Mouse (Mus musculus) midbrain, embryonic 14.5 days (tissue): ENCODE measurements around the gene Zglp1. TPM values are rescaled to one million over a fixed set of nuclear protein-coding genes. Genes with fewer than 3 reads are reported as not detected.

ENCODE experiments used
- ATAC-seq: fragments of 200-750 bp; cut with Nextera tagmentation; 2 replicates; pipeline ENCODE4 v1.8.0; 2017; ENCODE audit warnings: moderate number of reproducible peaks, moderate library complexity; ENCODE audit not compliant: low FRiP score, low TSS enrichment
- DNase-seq: peaks from one replicate; pipeline ENCODE4 v3.0.0-alpha.2; 2015
- H3K27ac ChIP-seq: fragments of 300-500 bp; sonication (generic); replicated peaks from 2 replicates; pipeline ENCODE4 v1.5.1; 2014; ENCODE audit warnings: mild to moderate bottlenecking, low read depth, low read length, moderate library complexity
- H3K27me3 ChIP-seq: fragments of 300-500 bp; sonication (generic); 2 replicates; pipeline ENCODE4 v1.6.1; 2014; ENCODE audit warnings: low read length, control low read depth, mixed read lengths; ENCODE audit not compliant: control insufficient read depth, insufficient read depth
- H3K36me3 ChIP-seq: fragments of 300-500 bp; sonication (generic); 2 replicates; pipeline ENCODE4 v1.6.1; 2014; ENCODE audit warnings: low read length, control low read depth; ENCODE audit not compliant: control insufficient read depth, insufficient read depth
- H3K4me1 ChIP-seq: fragments of 300-500 bp; sonication (generic); 2 replicates; pipeline ENCODE4 v1.6.1; 2014; ENCODE audit warnings: mild to moderate bottlenecking, antibody characterized with exemption, low read length, control low read depth; ENCODE audit not compliant: control insufficient read depth, insufficient read depth
- H3K4me2 ChIP-seq: fragments of 300-500 bp; sonication (generic); 2 replicates; pipeline ENCODE4 v1.6.1; 2014; ENCODE audit warnings: mild to moderate bottlenecking, low read length, moderate library complexity
- H3K4me3 ChIP-seq: fragments of 300-500 bp; sonication (generic); replicated peaks from 2 replicates; pipeline ENCODE4 v1.5.1; 2014; ENCODE audit warnings: low read depth, low read length
- H3K9ac ChIP-seq: fragments of 300-500 bp; sonication (generic); replicated peaks from 2 replicates; pipeline ENCODE4 v1.6.1; 2014; ENCODE audit warnings: mild to moderate bottlenecking, low read length, moderate library complexity
- H3K9me3 ChIP-seq: fragments of 300-500 bp; sonication (generic); 2 replicates; pipeline ENCODE4 v1.6.1; 2016; ENCODE audit warnings: low read length, control low read depth, mixed read lengths; ENCODE audit not compliant: control insufficient read depth
- WGBS: fragments of 180-500 bp; shearing (Covaris S2); extraction: QIAGEN DNeasy Blood & Tissue Kit; methylation state at CpG from one replicate; pipeline ENCODE4 v1.1.7; 2014; 5-methylcytosine and 5-hydroxymethylcytosine counted together
- polyA plus RNA-seq: library from polyadenylated mRNA; unstranded; fragments of >200 nt; fragmentation: Nextera tagmentation; extraction: Ambion mirVana; gene quantifications from 2 replicates; pipeline ENCODE4 v1.2.1, GENCODE M21; 2014

The Zglp1 gene
- polyA plus RNA-seq, 1 experiment from 2014 or later, result 1.5 TPM

- Histone ChIP-seq H3K27ac (no peak overlapping the region), H3K4me3 (no peak overlapping the region), H3K9me3 (no peaks in the 10 kb centered on the region), H3K27me3 (peaks cover 18% of the 10 kb centered on the region), H3K4me1 (no peaks in the 10 kb centered on the region), H3K4me2 (no peak overlapping the region), H3K36me3 (no peaks in the 10 kb centered on the region), H3K9ac (no peak overlapping the region)
- WGBS, result 82% methylated on average over 4 of the region's 4 CpGs
- ATAC-seq (no peak), DNase-seq (no peak)
Measured at GRCm38 (mm10) chr9:21043563-21043962, 23.3 kb downstream of the Zglp1 start.

GRCm38 (mm10) chr9:21041308-21041707 is 25.6 kb downstream of the Zglp1 start:
- DNase-seq (no peak), ATAC-seq (no peak)
- Histone ChIP-seq H3K4me1 (no peaks in the 10 kb centered on the region; the same call in 1 of the 2 replicates), H3K4me2 (no peak overlapping the region), H3K27me3 (peaks cover 40% of the 10 kb centered on the region), H3K9ac (no peak overlapping the region), H3K27ac (no peak overlapping the region), H3K9me3 (no peaks in the 10 kb centered on the region), H3K4me3 (no peak overlapping the region), H3K36me3 (no peaks in the 10 kb centered on the region)
- WGBS, result 43% methylated on average over 4 of the region's 4 CpGs

- Histone ChIP-seq H3K4me2 (no peak overlapping the region), H3K4me3 (no peak overlapping the region), H3K4me1 (no peaks in the 10 kb centered on the region; the same call in 1 of the 2 replicates), H3K27me3 (peaks cover 55% of the 10 kb centered on the region), H3K27ac (no peak overlapping the region), H3K36me3 (no peaks in the 10 kb centered on the region), H3K9ac (no peak overlapping the region), H3K9me3 (no peaks in the 10 kb centered on the region)
- 66% methylated on average over 3 of the region's 3 CpGs for WGBS
- DNase-seq, result no peak
- no peak for ATAC-seq
Measured at GRCm38 (mm10) chr9:21039779-21040178, 27.1 kb downstream of the Zglp1 start.

DNA sequence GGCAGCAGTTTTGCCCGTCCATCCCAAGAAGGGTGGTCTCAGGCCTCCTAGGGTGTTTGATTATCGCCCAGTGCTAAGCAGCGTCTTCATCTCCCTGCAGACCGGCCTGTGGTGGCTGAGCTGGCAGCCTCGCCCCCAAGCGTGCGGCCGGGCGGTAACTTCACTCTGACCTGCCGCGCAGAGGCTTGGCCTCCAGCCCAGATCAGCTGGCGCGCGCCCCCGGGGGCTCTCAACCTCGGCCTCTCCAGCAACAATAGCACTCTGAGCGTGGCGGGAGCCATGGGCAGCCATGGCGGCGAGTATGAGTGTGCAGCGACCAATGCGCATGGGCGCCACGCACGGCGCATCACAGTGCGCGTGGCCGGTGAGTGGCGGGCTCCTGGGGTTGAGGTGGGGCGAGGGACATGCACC is 29.4 kb downstream of the Zglp1 start:
- H3K4me1 ChIP-seq, result peaks cover 7% of the 10 kb centered on the region

GRCm38 (mm10) chr9:21036666-21037065 is 30.2 kb downstream of the Zglp1 start:
- Histone ChIP-seq H3K4me1 (peaks cover 12% of the 10 kb centered on the region), H3K4me3 (peak overlapping the region; percentile 44), H3K9ac (no peak overlapping the region), H3K9me3 (no peaks in the 10 kb centered on the region), H3K27me3 (peaks cover 86% of the 10 kb centered on the region), H3K36me3 (no peaks in the 10 kb centered on the region), H3K27ac (no peak overlapping the region), H3K4me2 (peak overlapping the region; percentile 63)
- DNase-seq, result peak; percentile 16
- 2% methylated on average over 22 of the region's 22 CpGs for WGBS
- ATAC-seq, result no peak

More for the DNA sequence above, 29.4 kb downstream of the Zglp1 start:
- ATAC-seq, result peak; percentile 61
- 2% methylated on average over 31 of the region's 31 CpGs for WGBS
- peak overlapping the region; percentile 62 for H3K9ac ChIP-seq
- no peaks in the 10 kb centered on the region for H3K36me3 ChIP-seq
- H3K4me3 ChIP-seq, result peak overlapping the region; percentile 44
- H3K9me3 ChIP-seq, result no peaks in the 10 kb centered on the region
- no peak overlapping the region for H3K27ac ChIP-seq
- DNase-seq, result peak; percentile 77
- H3K4me2 ChIP-seq, result peak overlapping the region; percentile 63
- peaks cover 78% of the 10 kb centered on the region for H3K27me3 ChIP-seq

DNA sequence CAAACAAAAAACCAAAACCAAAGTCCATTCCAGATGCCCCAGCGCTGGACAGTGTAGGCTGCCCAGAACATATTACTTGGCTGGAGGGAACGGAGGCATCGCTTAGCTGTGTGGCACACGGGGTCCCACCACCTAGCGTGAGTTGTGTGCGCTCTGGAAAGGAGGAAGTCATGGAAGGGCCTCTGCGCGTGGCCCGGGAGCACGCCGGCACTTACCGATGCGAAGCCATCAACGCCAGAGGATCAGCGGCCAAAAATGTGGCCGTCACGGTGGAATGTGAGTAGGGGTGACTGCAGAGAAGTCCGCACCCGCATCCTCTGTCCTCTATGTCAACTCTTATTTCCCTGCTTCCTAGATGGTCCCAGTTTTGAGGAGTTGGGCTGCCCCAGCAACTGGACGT is 30.7 kb downstream of the Zglp1 start:
- no peak overlapping the region for H3K9ac ChIP-seq
- WGBS, result 7% methylated on average over 20 of the region's 20 CpGs
- peak overlapping the region; percentile 63 for H3K4me2 ChIP-seq
- DNase-seq, result no peak
- H3K4me3 ChIP-seq, result peak overlapping the region; percentile 44; the same call in 1 of the 2 replicates
- no peaks in the 10 kb centered on the region for H3K9me3 ChIP-seq
- peaks cover 91% of the 10 kb centered on the region for H3K27me3 ChIP-seq
- H3K4me1 ChIP-seq, result peaks cover 16% of the 10 kb centered on the region
- no peak overlapping the region for H3K27ac ChIP-seq
- ATAC-seq, result no peak
- no peaks in the 10 kb centered on the region for H3K36me3 ChIP-seq

GRCm38 (mm10) chr9:21035586-21035985 is 31.3 kb downstream of the Zglp1 start:
- Histone ChIP-seq H3K36me3 (no peaks in the 10 kb centered on the region), H3K27ac (no peak overlapping the region), H3K4me2 (no peak overlapping the region), H3K4me1 (peaks cover 21% of the 10 kb centered on the region), H3K9ac (no peak overlapping the region), H3K27me3 (peaks cover 97% of the 10 kb centered on the region), H3K9me3 (no peaks in the 10 kb centered on the region), H3K4me3 (no peak overlapping the region)
- DNase-seq (no peak), ATAC-seq (no peak)
- 16% methylated on average over 9 of the region's 9 CpGs for WGBS

GRCm38 (mm10) chr9:21034481-21035085 is 32.3 kb downstream of the Zglp1 start:
- H3K36me3 ChIP-seq, result no peaks in the 10 kb centered on the region
- H3K27me3 ChIP-seq, result peaks cover 99% of the 10 kb centered on the region
- no peaks in the 10 kb centered on the region for H3K9me3 ChIP-seq
- no peak overlapping the region for H3K27ac ChIP-seq
- peaks cover 21% of the 10 kb centered on the region for H3K4me1 ChIP-seq
- no peak overlapping the region for H3K4me3 ChIP-seq
- H3K4me2 ChIP-seq, result no peak overlapping the region
- no peak overlapping the region for H3K9ac ChIP-seq
- DNase-seq (no peak), ATAC-seq (no peak)
- 3% methylated on average over 17 of the region's 17 CpGs for WGBS

DNA sequence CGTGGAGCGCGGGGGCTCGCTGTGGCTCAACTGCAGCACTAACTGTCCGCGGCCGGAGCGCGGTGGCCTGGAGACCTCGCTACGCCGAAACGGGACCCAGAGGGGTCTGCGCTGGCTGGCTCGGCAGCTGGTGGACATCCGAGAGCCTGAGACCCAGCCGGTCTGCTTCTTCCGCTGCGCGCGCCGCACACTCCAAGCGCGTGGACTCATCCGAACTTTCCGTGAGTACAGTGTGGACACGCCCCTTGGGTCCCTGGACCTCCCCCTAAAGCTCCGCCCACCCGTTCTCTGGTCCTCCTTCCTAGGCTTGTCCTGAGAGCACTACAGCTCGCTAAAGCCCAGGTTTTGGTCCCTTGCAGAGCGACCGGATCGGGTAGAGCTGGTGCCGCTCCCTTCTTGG is 33.8 kb downstream of the Zglp1 start:
- H3K4me3 ChIP-seq, result peak overlapping the region; percentile 31
- under 1% methylated on average over 34 of the region's 34 CpGs for WGBS
- H3K9me3 ChIP-seq, result no peaks in the 10 kb centered on the region
- H3K27ac ChIP-seq, result no peak overlapping the region
- ATAC-seq, result 0 out of 2 replicates have a peak, but pooled peaks have one; percentile 21
- peak overlapping the region; percentile 55 for H3K4me2 ChIP-seq
- DNase-seq, result peak; percentile 73
- no peaks in the 10 kb centered on the region for H3K36me3 ChIP-seq
- peaks cover 100% of the 10 kb centered on the region for H3K27me3 ChIP-seq
- no peak overlapping the region for H3K9ac ChIP-seq
- peaks cover 25% of the 10 kb centered on the region for H3K4me1 ChIP-seq
